Mouse (Mus musculus): ENCODE data around the gene Zscan29.

DNA sequence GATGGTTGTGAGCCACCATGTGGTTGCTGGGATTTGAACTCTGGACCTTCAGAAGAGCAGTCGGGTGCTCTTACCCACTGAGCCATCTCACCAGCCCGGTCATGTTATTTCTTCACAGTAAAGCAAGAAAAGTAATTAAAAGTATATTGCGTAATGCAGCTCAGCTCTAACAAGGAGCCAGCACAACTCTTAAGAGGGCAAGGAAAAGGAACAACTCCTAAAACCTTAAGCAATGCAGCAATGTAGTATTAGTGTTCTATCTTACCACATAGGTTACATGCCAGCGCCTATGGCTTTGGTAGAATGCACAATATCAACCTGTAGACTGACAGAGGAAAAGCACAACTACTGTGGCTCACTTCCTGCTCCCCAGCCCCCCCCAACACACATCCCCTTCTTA is 33.6 kb downstream of the Zscan29 start:
- TF ChIP-seq POLR2A (IDR thresholded peaks at IDR 0.05; ENCODE audit: extremely low read depth, insufficient read depth, low read length) (no peak), CTCF (IDR thresholded peaks at IDR 0.05; ENCODE audit: extremely low read depth, insufficient read depth, low read length) (no peak)

All from cortical plate, adult 2 months (tissue).